Mouse (Mus musculus): ENCODE measurements around the gene Psmd9.

Gene Psmd9

GRCm38 (mm10) chr5:123130030-123130813 is 39.0 kb upstream of the Psmd9 start:
- TF ChIP-seq CTCF (conservative IDR thresholded peaks at IDR 0.05; ENCODE audit: low read length) = no peak
- TF ChIP-seq NANOG (IDR thresholded peaks at IDR 0.05; ENCODE audit: borderline replicate concordance, low read length) = no peak
- no peak for TF ChIP-seq POU5F1 (IDR thresholded peaks at IDR 0.05; ENCODE audit: borderline replicate concordance, low read length)
- Histone ChIP-seq H3K27me3 (ENCODE audit: insufficient read depth, low read length) (peaks cover 52% of the 10 kb centered on the region), H3K4me3 (replicated peaks; ENCODE audit: low read length) (no peak overlapping the region), H3K9me3 (ENCODE audit: low read length) (no peaks in the 10 kb centered on the region), H3K4me1 (replicated peaks; ENCODE audit: low read depth, low read length) (peaks cover 74% of the 10 kb centered on the region), H3K36me3 (ENCODE audit: insufficient read depth, low read length) (peaks cover 18% of the 10 kb centered on the region)

GRCm38 (mm10) chr5:123130814-123131148 is 38.4 kb upstream of the Psmd9 start:
- TF ChIP-seq CTCF (conservative IDR thresholded peaks at IDR 0.05; ENCODE audit: low read length) (no peak), NANOG (IDR thresholded peaks at IDR 0.05; ENCODE audit: borderline replicate concordance, low read length) (no peak), POU5F1 (IDR thresholded peaks at IDR 0.05; ENCODE audit: borderline replicate concordance, low read length) (no peak)
- Histone ChIP-seq H3K36me3 (ENCODE audit: insufficient read depth, low read length) (peaks cover 18% of the 10 kb centered on the region), H3K4me1 (replicated peaks; ENCODE audit: low read depth, low read length) (peaks cover 74% of the 10 kb centered on the region), H3K27me3 (ENCODE audit: insufficient read depth, low read length) (peaks cover 52% of the 10 kb centered on the region), H3K4me3 (replicated peaks; ENCODE audit: low read length) (no peak overlapping the region), H3K9me3 (ENCODE audit: low read length) (no peaks in the 10 kb centered on the region)

DNA sequence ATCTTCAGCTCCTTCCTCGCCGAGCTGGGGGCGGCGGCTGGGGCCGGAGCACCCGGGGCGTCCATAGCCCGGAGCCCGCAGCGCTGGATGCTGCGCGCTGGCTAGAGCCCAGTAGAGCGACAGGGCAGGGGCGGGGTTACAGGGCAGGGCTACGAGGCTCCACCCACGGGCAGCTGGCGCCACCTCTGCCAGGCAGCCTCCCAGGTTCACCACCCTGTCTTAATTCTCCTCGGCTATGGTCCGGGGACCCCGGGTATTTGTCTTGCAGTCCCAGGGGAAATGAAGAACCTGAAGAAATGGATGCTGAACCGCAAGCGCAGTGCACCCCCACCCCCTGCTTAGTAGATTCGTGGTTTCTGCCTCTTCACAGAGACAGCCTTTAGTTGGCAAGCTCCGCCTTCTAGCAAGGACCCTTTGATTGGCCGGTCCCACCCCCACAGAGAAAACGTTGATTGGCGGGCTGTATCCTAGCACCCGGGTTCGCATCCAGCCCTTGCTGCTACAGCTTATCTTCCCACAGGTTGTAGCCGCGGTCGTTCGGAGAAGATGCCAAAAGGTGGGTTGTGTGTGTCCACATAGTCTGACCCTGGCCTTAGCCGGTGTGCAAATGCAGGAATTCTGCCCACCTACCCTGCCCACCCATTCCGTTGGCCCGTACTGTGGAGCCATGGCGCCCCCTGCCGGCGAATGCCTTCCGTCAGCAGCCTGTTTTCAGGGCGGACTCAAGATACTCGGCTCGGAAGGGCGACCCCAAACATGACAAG is 36.7 kb upstream of the Psmd9 start, which contains the start of gene Rhof:
Gene Rhof, minus strand, starts transcription at position 385 of the 764 bp plus-strand sequence.
- no peaks in the 10 kb centered on the region for H3K9me3 ChIP-seq (ENCODE audit: low read length)
- H3K4me1 ChIP-seq (replicated peaks; ENCODE audit: low read depth, low read length) = peaks cover 75% of the 10 kb centered on the region
- TF ChIP-seq CTCF (conservative IDR thresholded peaks at IDR 0.05; ENCODE audit: low read length) (peak; percentile 94), POU5F1 (IDR thresholded peaks at IDR 0.05; ENCODE audit: borderline replicate concordance, low read length) (no peak), NANOG (IDR thresholded peaks at IDR 0.05; ENCODE audit: borderline replicate concordance, low read length) (no peak)
- H3K4me3 ChIP-seq (replicated peaks; ENCODE audit: low read length) = peak within 1 kb of the TSS; percentile 83
- H3K36me3 ChIP-seq (ENCODE audit: insufficient read depth, low read length) = peaks cover 24% of the 10 kb centered on the region
- H3K27me3 ChIP-seq (ENCODE audit: insufficient read depth, low read length) = peaks cover 45% of the 10 kb centered on the region

GRCm38 (mm10) chr5:123133083-123133783 is 36.0 kb upstream of the Psmd9 start:
- H3K27me3 ChIP-seq (ENCODE audit: insufficient read depth, low read length) = peaks cover 37% of the 10 kb centered on the region
- H3K9me3 ChIP-seq (ENCODE audit: low read length) = no peaks in the 10 kb centered on the region
- peak overlapping the region; percentile 83 for H3K4me3 ChIP-seq (replicated peaks; ENCODE audit: low read length)
- TF ChIP-seq CTCF (conservative IDR thresholded peaks at IDR 0.05; ENCODE audit: low read length) (peak; percentile 100), NANOG (IDR thresholded peaks at IDR 0.05; ENCODE audit: borderline replicate concordance, low read length) (no peak)
- peaks cover 24% of the 10 kb centered on the region for H3K36me3 ChIP-seq (ENCODE audit: insufficient read depth, low read length)
- peaks cover 73% of the 10 kb centered on the region for H3K4me1 ChIP-seq (replicated peaks; ENCODE audit: low read depth, low read length)

DNA sequence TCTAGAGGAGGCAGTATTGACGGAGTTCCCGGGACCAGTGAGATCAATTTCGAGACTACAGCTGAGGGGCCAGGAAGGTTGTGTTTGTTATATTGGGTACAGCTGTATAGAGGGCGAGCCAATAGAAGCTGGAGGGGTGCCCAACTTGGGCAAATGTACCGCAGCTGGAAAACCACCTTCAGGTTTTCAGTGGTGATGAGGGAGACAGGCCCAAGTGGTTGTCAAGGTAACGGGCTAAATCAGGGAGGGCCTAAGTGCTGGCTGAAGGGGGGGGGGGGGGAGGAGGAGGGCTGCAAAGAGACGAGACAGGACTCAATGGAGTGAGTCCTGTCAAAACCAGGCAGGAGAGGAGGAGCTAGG is 35.4 kb upstream of the Psmd9 start:
- Histone ChIP-seq H3K4me3 (replicated peaks; ENCODE audit: low read length) (peak overlapping the region; percentile 83), H3K4me1 (replicated peaks; ENCODE audit: low read depth, low read length) (peaks cover 68% of the 10 kb centered on the region), H3K27me3 (ENCODE audit: insufficient read depth, low read length) (peaks cover 32% of the 10 kb centered on the region), H3K36me3 (ENCODE audit: insufficient read depth, low read length) (peaks cover 24% of the 10 kb centered on the region), H3K9me3 (ENCODE audit: low read length) (no peaks in the 10 kb centered on the region)
- no peak for TF ChIP-seq POU5F1 (IDR thresholded peaks at IDR 0.05; ENCODE audit: borderline replicate concordance, low read length)
- TF ChIP-seq NANOG (IDR thresholded peaks at IDR 0.05; ENCODE audit: borderline replicate concordance, low read length) = no peak
- no peak for TF ChIP-seq CTCF (conservative IDR thresholded peaks at IDR 0.05; ENCODE audit: low read length)

DNA sequence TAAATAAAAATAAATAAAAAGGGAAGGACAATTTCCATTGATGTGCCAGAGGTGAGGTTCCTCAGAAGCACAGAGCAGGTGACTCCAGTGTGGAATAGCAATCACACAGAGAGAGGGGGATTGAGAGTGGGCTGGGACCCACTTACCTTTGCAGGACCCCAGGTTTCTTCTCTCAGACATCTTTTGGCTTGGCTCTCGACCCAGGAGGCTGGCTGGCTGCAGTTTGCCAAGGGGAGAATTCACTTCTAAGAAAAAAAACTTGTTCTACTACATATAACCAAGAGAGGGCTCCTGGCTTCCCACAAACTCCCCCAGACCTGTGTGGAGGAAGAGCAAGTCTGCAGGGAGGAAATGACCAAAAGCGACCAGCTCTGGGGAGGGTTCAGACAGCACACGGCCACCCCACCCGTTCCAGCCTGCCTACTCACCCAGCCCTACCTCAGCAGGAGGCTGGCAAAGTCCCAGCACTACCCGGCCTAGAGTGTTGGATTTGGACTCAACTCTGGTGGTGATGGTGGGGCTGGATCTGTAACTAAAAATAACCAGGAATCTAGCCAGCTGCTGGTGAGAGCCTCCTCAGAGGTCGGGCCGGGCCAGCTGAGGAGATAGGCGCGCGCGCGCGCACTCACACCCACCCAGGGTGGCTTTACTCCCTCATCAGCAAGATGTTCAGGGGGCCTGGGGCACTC is 34.9 kb upstream of the Psmd9 start:
- Histone ChIP-seq H3K36me3 (ENCODE audit: insufficient read depth, low read length) (peaks cover 24% of the 10 kb centered on the region), H3K9me3 (ENCODE audit: low read length) (no peaks in the 10 kb centered on the region), H3K27me3 (ENCODE audit: insufficient read depth, low read length) (peaks cover 26% of the 10 kb centered on the region), H3K4me1 (replicated peaks; ENCODE audit: low read depth, low read length) (peaks cover 62% of the 10 kb centered on the region), H3K4me3 (replicated peaks; ENCODE audit: low read length) (peak overlapping the region; percentile 83)
- TF ChIP-seq POU5F1 (IDR thresholded peaks at IDR 0.05; ENCODE audit: borderline replicate concordance, low read length) (no peak), CTCF (conservative IDR thresholded peaks at IDR 0.05; ENCODE audit: low read length) (no peak), NANOG (IDR thresholded peaks at IDR 0.05; ENCODE audit: borderline replicate concordance, low read length) (no peak)

DNA sequence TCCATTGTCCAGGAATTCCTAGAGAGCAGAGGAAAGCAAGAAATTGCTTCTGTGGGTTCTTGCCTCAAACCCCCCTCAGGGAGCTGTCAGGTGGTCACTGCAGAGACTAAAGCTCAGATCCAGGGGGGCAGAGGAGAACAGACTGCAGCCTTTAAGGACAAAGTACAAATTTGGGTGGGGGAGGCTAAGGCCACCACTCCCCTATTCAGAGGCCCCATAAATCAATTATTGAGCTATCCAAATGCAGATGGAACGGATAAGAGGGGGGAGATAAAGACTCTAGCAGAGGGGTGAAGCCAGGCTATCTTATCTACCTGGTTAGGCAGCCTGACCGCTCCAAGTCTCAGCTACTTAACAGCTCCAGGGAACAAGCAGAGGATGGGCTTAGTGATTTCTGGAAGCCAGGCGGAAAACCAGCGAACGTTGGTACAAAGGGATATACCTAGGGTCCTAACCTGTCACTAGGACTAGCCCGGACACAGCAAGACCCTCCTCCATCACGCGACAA is 34.3 kb upstream of the Psmd9 start:
- Histone ChIP-seq H3K4me3 (replicated peaks; ENCODE audit: low read length) (peak overlapping the region; percentile 83), H3K36me3 (ENCODE audit: insufficient read depth, low read length) (peaks cover 19% of the 10 kb centered on the region), H3K27me3 (ENCODE audit: insufficient read depth, low read length) (peaks cover 20% of the 10 kb centered on the region), H3K9me3 (ENCODE audit: low read length) (no peaks in the 10 kb centered on the region), H3K4me1 (replicated peaks; ENCODE audit: low read depth, low read length) (peaks cover 60% of the 10 kb centered on the region)
- no peak for TF ChIP-seq CTCF (conservative IDR thresholded peaks at IDR 0.05; ENCODE audit: low read length)
- peak; percentile 93 for TF ChIP-seq NANOG (IDR thresholded peaks at IDR 0.05; ENCODE audit: borderline replicate concordance, low read length)
- peak; percentile 11; the same call in 1 of the 2 replicates for TF ChIP-seq POU5F1 (IDR thresholded peaks at IDR 0.05; ENCODE audit: borderline replicate concordance, low read length)

All from E14TG2a.4 (cell line).